Mouse (Mus musculus): Measurements from ENCODE around the gene Zcchc10. TPM values are rescaled to one million over a fixed set of nuclear protein-coding genes. Genes with fewer than 3 reads are reported as not detected.
A peak's percentile ranks its signal among the peaks of the same experiment; 100 is the strongest.
"Not testable (repeated sequence)": the region's sequence is repeated elsewhere in the genome, so short reads cannot be mapped to it uniquely, and the experiment has no call there.

Gene Zcchc10
- polyA plus RNA-seq, 1 experiment = 13.9 TPM

- Histone ChIP-seq H3K27ac (ENCODE audit: insufficient read depth, low read depth, low read length) (no peak overlapping the region), H3K4me3 (ENCODE audit: insufficient read depth, low read length) (no peak overlapping the region), H3K4me1 (ENCODE audit: control insufficient read depth, insufficient read depth, low read length) (no peaks in the 10 kb centered on the region)
- no peak for TF ChIP-seq POLR2A (IDR thresholded peaks at IDR 0.05; ENCODE audit: borderline replicate concordance, low read depth, low read length)
- TF ChIP-seq CTCF (IDR thresholded peaks at IDR 0.05; ENCODE audit: low read depth, low read length) = no peak
Observed at GRCm38 (mm10) chr11:53336924-53337323, 12.4 kb downstream of the Zcchc10 start.

- no peak overlapping the region for H3K27ac ChIP-seq (ENCODE audit: insufficient read depth, low read depth, low read length)
- no peak for TF ChIP-seq POLR2A (IDR thresholded peaks at IDR 0.05; ENCODE audit: borderline replicate concordance, low read depth, low read length)
- no peak for TF ChIP-seq CTCF (IDR thresholded peaks at IDR 0.05; ENCODE audit: low read depth, low read length)
- no peaks in the 10 kb centered on the region for H3K4me1 ChIP-seq (ENCODE audit: control insufficient read depth, insufficient read depth, low read length)
- no peak overlapping the region for H3K4me3 ChIP-seq (ENCODE audit: insufficient read depth, low read length)
Observed at GRCm38 (mm10) chr11:53337684-53338083, 13.2 kb downstream of the Zcchc10 start.

- not testable (repeated sequence) for H3K27ac ChIP-seq (ENCODE audit: insufficient read depth, low read depth, low read length); H3K4me1 ChIP-seq (ENCODE audit: control insufficient read depth, insufficient read depth, low read length); H3K4me3 ChIP-seq (ENCODE audit: insufficient read depth, low read length)
Observed at GRCm38 (mm10) chr11:53341019-53341418, 16.5 kb downstream of the Zcchc10 start.

GRCm38 (mm10) chr11:53342711-53343110 lies 18.2 kb downstream of the Zcchc10 start:
- H3K27ac ChIP-seq (ENCODE audit: insufficient read depth, low read depth, low read length) = no peak overlapping the region
- no peak overlapping the region for H3K4me3 ChIP-seq (ENCODE audit: insufficient read depth, low read length)
- H3K4me1 ChIP-seq (ENCODE audit: control insufficient read depth, insufficient read depth, low read length) = no peaks in the 10 kb centered on the region
- no peak for TF ChIP-seq CTCF (IDR thresholded peaks at IDR 0.05; ENCODE audit: low read depth, low read length)
- no peak for TF ChIP-seq POLR2A (IDR thresholded peaks at IDR 0.05; ENCODE audit: borderline replicate concordance, low read depth, low read length)

- TF ChIP-seq CTCF (IDR thresholded peaks at IDR 0.05; ENCODE audit: low read depth, low read length) = no peak
- no peak for TF ChIP-seq POLR2A (IDR thresholded peaks at IDR 0.05; ENCODE audit: borderline replicate concordance, low read depth, low read length)
- Histone ChIP-seq H3K27ac (ENCODE audit: insufficient read depth, low read depth, low read length) (no peak overlapping the region), H3K4me1 (ENCODE audit: control insufficient read depth, insufficient read depth, low read length) (peaks cover 3% of the 10 kb centered on the region; the same call in 1 of the 2 replicates), H3K4me3 (ENCODE audit: insufficient read depth, low read length) (no peak overlapping the region)
Observed at GRCm38 (mm10) chr11:53345328-53345727, 20.8 kb downstream of the Zcchc10 start.

GRCm38 (mm10) chr11:53345738-53346137 lies 21.3 kb downstream of the Zcchc10 start:
- TF ChIP-seq POLR2A (IDR thresholded peaks at IDR 0.05; ENCODE audit: borderline replicate concordance, low read depth, low read length) (no peak), CTCF (IDR thresholded peaks at IDR 0.05; ENCODE audit: low read depth, low read length) (no peak)
- Histone ChIP-seq H3K27ac (ENCODE audit: insufficient read depth, low read depth, low read length) (no peak overlapping the region), H3K4me1 (ENCODE audit: control insufficient read depth, insufficient read depth, low read length) (peaks cover 3% of the 10 kb centered on the region; the same call in 1 of the 2 replicates), H3K4me3 (ENCODE audit: insufficient read depth, low read length) (no peak overlapping the region)

GRCm38 (mm10) chr11:53350291-53351223 lies 26.1 kb downstream of the Zcchc10 start, which contains the start of gene Aff4:
Aff4 (plus strand) TSS chr11:53350833.
- Histone ChIP-seq H3K4me3 (ENCODE audit: insufficient read depth, low read length) (peak within 1 kb of the TSS; percentile 96), H3K27ac (ENCODE audit: insufficient read depth, low read depth, low read length) (peak within 1 kb of the TSS; percentile 86), H3K4me1 (ENCODE audit: control insufficient read depth, insufficient read depth, low read length) (peaks cover 12% of the 10 kb centered on the region)
- no peak for TF ChIP-seq POLR2A (IDR thresholded peaks at IDR 0.05; ENCODE audit: borderline replicate concordance, low read depth, low read length)

- peaks cover 12% of the 10 kb centered on the region for H3K4me1 ChIP-seq (ENCODE audit: control insufficient read depth, insufficient read depth, low read length)
- TF ChIP-seq CTCF (IDR thresholded peaks at IDR 0.05; ENCODE audit: low read depth, low read length) (no peak), POLR2A (IDR thresholded peaks at IDR 0.05; ENCODE audit: borderline replicate concordance, low read depth, low read length) (no peak)
- H3K4me3 ChIP-seq (ENCODE audit: insufficient read depth, low read length) = peak overlapping the region; percentile 96
- H3K27ac ChIP-seq (ENCODE audit: insufficient read depth, low read depth, low read length) = peak overlapping the region; percentile 86
Observed at GRCm38 (mm10) chr11:53351224-53351942, 26.9 kb downstream of the Zcchc10 start.

GRCm38 (mm10) chr11:53351943-53352590 lies 27.6 kb downstream of the Zcchc10 start:
- Histone ChIP-seq H3K4me1 (ENCODE audit: control insufficient read depth, insufficient read depth, low read length) (peaks cover 12% of the 10 kb centered on the region), H3K4me3 (ENCODE audit: insufficient read depth, low read length) (peak overlapping the region; percentile 96), H3K27ac (ENCODE audit: insufficient read depth, low read depth, low read length) (peak overlapping the region; percentile 86)
- TF ChIP-seq POLR2A (IDR thresholded peaks at IDR 0.05; ENCODE audit: borderline replicate concordance, low read depth, low read length) (no peak), CTCF (IDR thresholded peaks at IDR 0.05; ENCODE audit: low read depth, low read length) (no peak)

Data from bone marrow macrophage, adult 2 months (primary cell).